Mouse (Mus musculus) kidney, adult 2 months (tissue): ENCODE data around the gene Efna2. TPM values are rescaled to one million over a fixed set of nuclear protein-coding genes. Genes with fewer than 3 reads are reported as not detected.
A peak's percentile ranks its signal among the peaks of the same experiment; 100 is the strongest.
"Not testable (repeated sequence)": the region's sequence is repeated elsewhere in the genome, so short reads cannot be mapped to it uniquely, and the experiment has no call there.

ENCODE experiments used
- DNase-seq: peaks from one replicate; pipeline ENCODE4 v3.0.0; 2021
- H3K27ac ChIP-seq: fragments of 200-500 bp; 2 replicates; pipeline ENCODE4 v1.5.1; 2012; ENCODE audit warnings: low read depth, low read length, control low read depth, inconsistent platforms; ENCODE audit not compliant: insufficient read depth
- H3K27me3 ChIP-seq: fragments of 200-500 bp; replicated peaks from 2 replicates; pipeline ENCODE4 v1.6.1; 2012; ENCODE audit warnings: mild to moderate bottlenecking, moderate library complexity, low read length, inconsistent platforms; ENCODE audit not compliant: control insufficient read depth, insufficient read depth
- H3K36me3 ChIP-seq: fragments of 200-500 bp; 2 replicates; pipeline ENCODE4 v1.6.1; 2012; ENCODE audit warnings: mild to moderate bottlenecking, moderate library complexity, low read length, inconsistent platforms; ENCODE audit not compliant: control insufficient read depth, insufficient read depth
- H3K4me1 ChIP-seq: fragments of 200-500 bp; 2 replicates; pipeline ENCODE4 v1.6.1; 2011; ENCODE audit warnings: low read length; ENCODE audit not compliant: control insufficient read depth, insufficient read depth
- H3K4me3 ChIP-seq: fragments of 200-500 bp; 2 replicates; pipeline ENCODE4 v1.5.1; 2011; ENCODE audit warnings: mild to moderate bottlenecking, low read depth, low read length, control low read depth; ENCODE audit not compliant: insufficient read depth
- CTCF ChIP-seq: fragments of 200-500 bp; conservative IDR thresholded peaks from 2 replicates; pipeline ENCODE4 v1.5.1; 2011; ENCODE audit warnings: low read depth, mild to moderate bottlenecking, control low read depth, low read length, moderate library complexity, mixed read lengths; ENCODE audit not compliant: insufficient read depth, insufficient read length
- POLR2A ChIP-seq: fragments of 200-500 bp; IDR thresholded peaks from one replicate; pipeline ENCODE4 v1.6.1; 2011; ENCODE audit warnings: low read depth, low read length, control low read depth
- WGBS: fragments of 180-500 bp; shearing (Covaris S2); methylation state at CpG from one replicate; pipeline ENCODE4 v1.1.7; 2018; 5-methylcytosine and 5-hydroxymethylcytosine counted together
- polyA plus RNA-seq: library from polyadenylated mRNA; depleted of rRNA; stranded (reverse); fragments of >200 nt; gene quantifications from 2 replicates; pipeline ENCODE4 v1.2.3, GENCODE M21; 2012

Gene Efna2
- polyA plus RNA-seq, 1 experiment, result 1.5 TPM

DNA sequence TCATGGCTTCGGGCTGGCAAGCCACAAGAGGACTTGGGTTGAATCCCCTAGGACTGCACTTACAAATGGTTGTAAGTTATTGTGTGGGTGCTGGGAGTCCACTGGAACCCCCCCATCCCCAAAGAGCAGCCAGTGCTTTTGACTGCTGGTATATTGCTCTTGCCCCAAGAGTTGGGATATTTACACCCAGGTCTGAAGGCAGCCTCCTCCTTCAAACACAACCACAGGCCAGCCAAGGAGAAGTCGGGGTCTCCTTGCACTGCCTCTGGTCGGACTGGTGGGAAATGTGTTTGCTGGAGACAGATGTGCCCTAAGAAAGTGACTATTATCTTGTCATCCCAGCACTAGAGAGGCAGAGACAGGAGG is 17.1 kb upstream of the Efna2 start:
- peak overlapping the region; percentile 85 for H3K27ac ChIP-seq
- TF ChIP-seq POLR2A, result no peak
- no peak for TF ChIP-seq CTCF
- DNase-seq, result no peak
- no peaks in the 10 kb centered on the region; the same call in 1 of the 2 replicates for H3K36me3 ChIP-seq
- H3K4me3 ChIP-seq, result no peak overlapping the region
- H3K27me3 ChIP-seq, result no peaks in the 10 kb centered on the region
- peaks cover 34% of the 10 kb centered on the region for H3K4me1 ChIP-seq
- 86% methylated on average over 3 of the region's 3 CpGs for WGBS

DNA sequence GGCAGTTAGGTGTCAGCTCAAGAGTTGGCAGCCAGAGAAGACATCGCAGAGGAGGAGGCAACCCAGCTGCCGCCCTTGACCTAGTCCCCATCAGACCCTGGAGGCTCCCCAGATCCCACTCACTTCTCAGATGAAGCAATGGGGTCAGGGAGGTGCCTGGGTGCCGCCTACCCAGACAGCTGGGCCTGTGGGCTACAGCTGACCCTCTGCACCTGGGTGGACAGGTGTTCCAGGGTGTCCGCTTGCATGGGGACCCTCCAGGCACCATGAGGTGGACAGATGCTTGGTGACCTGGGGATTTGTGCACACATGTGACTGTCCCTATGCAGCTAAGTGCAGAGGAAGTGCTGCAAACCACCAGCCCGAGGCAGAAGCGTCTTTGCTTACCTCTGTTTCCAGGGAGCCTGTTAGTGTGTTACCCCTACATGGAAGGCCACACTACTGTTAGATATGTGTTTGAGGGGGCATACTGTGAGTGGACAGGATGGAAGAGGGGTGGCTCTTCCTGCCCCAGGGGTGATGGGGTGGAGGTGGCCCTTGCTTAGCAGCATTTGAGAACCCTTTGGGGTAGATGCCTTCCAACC is 16.5 kb upstream of the Efna2 start:
- 75% methylated on average over 6 of the region's 6 CpGs for WGBS
- TF ChIP-seq CTCF (no peak), POLR2A (no peak)
- peaks cover 34% of the 10 kb centered on the region for H3K4me1 ChIP-seq
- no peaks in the 10 kb centered on the region for H3K27me3 ChIP-seq
- no peak overlapping the region for H3K27ac ChIP-seq
- DNase-seq, result no peak
- H3K36me3 ChIP-seq, result no peaks in the 10 kb centered on the region
- H3K4me3 ChIP-seq, result no peak overlapping the region

DNA sequence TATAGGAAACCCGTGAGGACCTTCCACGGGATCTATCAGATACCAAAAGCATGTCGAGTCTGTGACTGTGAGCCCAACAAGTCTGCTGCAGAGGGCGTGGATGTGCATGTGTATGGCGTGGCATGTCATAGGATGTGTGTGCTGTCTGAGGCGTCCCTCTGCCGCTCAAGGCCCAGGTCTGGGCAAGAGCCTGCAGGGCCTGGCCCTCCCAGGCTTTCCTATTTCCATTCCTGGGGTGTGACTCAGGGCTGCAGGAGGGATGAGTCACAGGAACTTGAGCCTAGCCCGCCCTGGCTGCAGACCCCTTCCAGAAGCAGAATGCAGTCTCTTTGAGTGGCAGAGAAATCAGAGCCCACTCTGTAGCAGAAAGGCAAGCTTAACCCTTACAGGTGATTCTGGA is 15.6 kb upstream of the Efna2 start:
- H3K36me3 ChIP-seq, result no peaks in the 10 kb centered on the region
- H3K27ac ChIP-seq, result peak overlapping the region; percentile 15; the same call in 1 of the 2 replicates
- DNase-seq, result peak; percentile 41
- no peak overlapping the region for H3K4me3 ChIP-seq
- 80% methylated on average over 8 of the region's 8 CpGs for WGBS
- peaks cover 30% of the 10 kb centered on the region for H3K4me1 ChIP-seq
- no peak for TF ChIP-seq POLR2A
- no peak for TF ChIP-seq CTCF
- no peaks in the 10 kb centered on the region for H3K27me3 ChIP-seq

DNA sequence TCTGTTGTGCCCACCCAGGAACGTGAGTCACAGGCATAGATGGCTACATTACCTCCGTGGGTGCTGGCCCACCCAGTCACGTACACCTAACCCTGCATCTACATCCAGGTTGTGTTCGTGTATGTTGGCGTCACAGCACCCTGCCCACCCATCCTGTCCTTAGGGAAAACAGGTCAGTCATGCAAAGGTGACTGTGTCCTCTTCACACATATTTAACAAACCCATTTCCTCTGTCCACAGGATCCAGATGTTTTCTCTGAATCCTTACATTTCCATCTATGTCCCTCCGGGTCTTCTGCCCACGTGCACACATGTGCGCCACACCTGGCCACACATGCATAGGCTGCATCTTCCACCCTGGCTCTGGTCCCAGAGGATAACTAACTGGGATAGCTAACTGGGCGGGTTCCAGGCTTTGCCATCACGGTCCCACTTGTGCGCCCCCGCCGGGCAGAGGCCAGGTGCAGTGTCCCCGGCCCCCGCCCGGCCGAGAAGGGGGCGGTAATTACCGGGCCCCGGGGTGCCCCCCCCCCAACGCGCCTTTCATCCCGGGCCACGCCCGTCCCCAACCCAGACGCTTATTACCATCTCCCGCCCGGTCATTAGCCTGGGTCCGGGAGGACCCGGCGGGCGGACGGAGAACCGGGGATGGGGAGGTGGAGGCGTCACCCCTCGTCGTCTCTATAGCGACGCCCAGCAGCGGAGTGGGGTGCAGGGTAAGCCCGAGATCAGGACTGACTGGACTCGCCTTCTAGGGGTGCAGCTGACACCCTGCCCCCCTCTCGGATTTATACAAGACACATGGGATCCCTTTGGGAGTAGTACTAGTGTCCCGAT is 14.9 kb upstream of the Efna2 start:
- H3K4me3 ChIP-seq, result peak overlapping the region; percentile 36
- no peaks in the 10 kb centered on the region for H3K36me3 ChIP-seq
- WGBS, result 10% methylated on average over 43 of the region's 44 CpGs
- TF ChIP-seq POLR2A, result no peak
- H3K27ac ChIP-seq, result peak overlapping the region; percentile 54
- peak; percentile 50 for DNase-seq
- H3K4me1 ChIP-seq, result peaks cover 24% of the 10 kb centered on the region
- no peaks in the 10 kb centered on the region for H3K27me3 ChIP-seq

DNA sequence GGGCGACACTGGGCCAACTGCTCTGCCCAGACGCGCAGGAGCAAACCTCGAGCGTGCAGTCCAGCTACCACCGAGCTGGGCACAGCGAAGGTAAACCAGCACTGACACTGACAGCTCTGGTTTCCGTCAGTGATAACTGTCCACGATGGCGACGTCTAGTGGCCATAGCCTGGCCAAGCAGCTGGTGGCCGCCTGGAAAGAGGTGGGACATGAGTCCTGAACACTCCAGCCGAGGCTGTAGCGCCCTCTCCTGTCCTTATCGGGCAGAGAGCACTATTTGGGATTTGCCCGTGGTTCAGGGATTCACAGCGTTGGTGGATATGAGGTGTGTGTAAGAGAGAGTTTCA is 14.3 kb upstream of the Efna2 start:
- TF ChIP-seq POLR2A, result peak; percentile 82
- TF ChIP-seq CTCF, result peak; percentile 100; the same call in 1 of the 2 replicates
- peak; percentile 99 for DNase-seq
- WGBS, result under 1% methylated on average over 17 of the region's 17 CpGs

DNA sequence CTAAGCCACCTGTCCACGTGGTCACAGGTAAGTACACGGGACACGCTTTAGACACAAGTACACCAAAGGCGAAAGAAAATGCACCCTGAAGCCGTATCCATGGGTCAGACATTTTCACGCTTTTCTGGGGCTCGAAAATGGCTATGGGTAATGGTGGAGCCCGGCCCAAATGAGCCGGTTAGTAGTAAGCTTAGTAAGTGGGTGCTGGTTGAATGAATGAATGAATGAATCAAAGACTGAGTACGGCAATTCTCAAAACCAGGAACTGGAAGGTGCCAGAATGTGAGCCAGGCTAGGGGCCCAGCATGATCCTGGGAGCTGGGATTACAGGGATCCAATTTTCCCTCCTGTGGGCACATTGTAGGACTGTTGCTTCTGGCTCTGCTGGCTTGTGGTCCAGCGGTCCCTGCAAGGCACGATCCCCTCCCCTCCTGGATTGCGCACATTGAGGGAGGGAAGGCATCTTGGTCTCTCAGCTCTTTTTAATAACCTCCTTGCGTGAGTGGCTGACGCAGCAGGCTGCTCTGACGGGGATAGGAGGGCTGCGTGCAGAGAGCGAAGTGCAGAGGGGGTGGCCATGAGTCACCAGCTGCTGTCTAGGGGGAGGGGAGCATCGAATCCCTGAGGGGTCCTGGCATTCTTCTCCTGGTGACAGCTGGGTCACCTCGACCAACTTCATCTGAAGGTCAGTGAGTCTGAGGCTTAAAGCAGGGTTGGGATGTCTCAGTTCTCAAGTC is 13.7 kb upstream of the Efna2 start, which contains the start of gene Cirbp:
TSS of gene Cirbp (plus strand) at position 594 of the 737 bp plus-strand sequence.
- 25% methylated on average over 20 of the region's 20 CpGs for WGBS

More for the DNA sequence above, 14.3 kb upstream of the Efna2 start:
- peaks cover 21% of the 10 kb centered on the region for H3K4me1 ChIP-seq
- peak overlapping the region; percentile 54 for H3K27ac ChIP-seq
- no peaks in the 10 kb centered on the region for H3K36me3 ChIP-seq
- peak overlapping the region; percentile 36 for H3K4me3 ChIP-seq
- H3K27me3 ChIP-seq, result no peaks in the 10 kb centered on the region

DNA sequence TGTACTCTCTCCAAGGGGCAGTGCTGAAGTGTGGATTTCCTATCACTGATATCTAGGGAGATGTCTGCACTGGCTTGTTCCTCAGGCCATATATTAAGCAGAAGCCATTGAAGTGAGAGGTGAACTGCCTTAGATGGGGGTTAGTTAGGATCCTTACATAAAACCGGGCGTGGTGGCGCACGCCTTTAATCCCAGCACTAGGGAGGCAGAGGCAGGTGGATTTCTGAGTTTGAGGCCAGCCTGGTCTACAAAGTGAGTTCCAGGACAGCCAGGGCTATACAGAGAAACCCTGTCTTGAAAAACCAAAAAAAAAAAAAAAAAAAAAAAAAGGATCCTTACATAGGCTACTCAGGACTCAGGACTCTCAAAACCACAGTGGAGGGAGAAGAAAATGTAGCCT is 13.1 kb upstream of the Efna2 start:
- H3K27me3 ChIP-seq, H3K4me3 ChIP-seq, H3K27ac ChIP-seq, H3K36me3 ChIP-seq, DNase-seq: not testable (repeated sequence)
- peaks cover 14% of the 10 kb centered on the region for H3K4me1 ChIP-seq
- WGBS, result 83% methylated on average over 4 of the region's 4 CpGs

More for the DNA sequence above, 13.7 kb upstream of the Efna2 start, which contains the start of gene Cirbp:
- H3K27me3 ChIP-seq, result no peaks in the 10 kb centered on the region
- H3K27ac ChIP-seq, result peak within 1 kb of the TSS; percentile 54
- peak; percentile 68 for DNase-seq
- TF ChIP-seq POLR2A (no peak), CTCF (no peak)
- peaks cover 3% of the 10 kb centered on the region; the same call in 1 of the 2 replicates for H3K36me3 ChIP-seq
- peak within 1 kb of the TSS; percentile 36 for H3K4me3 ChIP-seq
- H3K4me1 ChIP-seq, result peaks cover 16% of the 10 kb centered on the region
